Mouse (Mus musculus) c-Kit-positive CD71-positive TER-119-negative erythroid progenitor cells, embryonic 14.5 days (primary cell): ENCODE measurements around the gene Syt2.

Source experiments
- DNase-seq: peaks from one replicate; pipeline ENCODE4 v3.0.0-alpha.2; 2013; ENCODE audit warnings: low read depth

Syt2 gene

DNA sequence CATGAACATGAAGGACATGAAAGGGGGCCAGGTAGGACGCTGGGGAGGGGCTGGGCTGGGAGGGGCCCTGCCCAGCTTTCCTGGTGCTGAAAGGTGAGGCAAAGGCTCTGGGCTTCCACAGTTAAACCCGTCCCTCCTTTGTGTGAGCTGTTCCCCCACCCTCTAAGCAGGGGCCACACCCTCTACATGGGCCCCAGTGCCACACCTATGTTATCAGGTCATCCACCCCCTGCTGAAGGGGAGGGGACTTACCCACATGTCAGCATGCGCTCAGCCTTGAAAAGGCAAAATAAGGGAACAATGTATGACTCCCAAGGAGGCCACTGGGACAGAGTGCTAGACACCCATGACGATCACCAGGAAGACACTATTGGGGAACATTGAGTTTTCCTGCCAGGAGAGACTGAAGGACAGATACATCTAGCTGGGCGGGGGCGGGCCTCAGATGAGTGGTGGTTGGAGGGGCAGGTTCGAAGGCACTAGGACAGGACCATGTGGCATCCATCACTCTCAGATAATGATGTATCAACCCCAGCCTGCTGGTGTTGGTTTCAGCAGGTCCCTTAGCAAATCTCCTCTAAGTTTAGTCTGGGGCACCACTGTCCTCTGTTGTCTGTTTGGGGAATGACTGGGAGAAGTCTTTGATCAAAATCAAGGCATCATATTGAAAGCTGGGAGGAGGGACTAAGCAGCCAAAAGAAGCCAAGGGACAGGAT lies 95.6 kb downstream of the Syt2 start:
- peak; percentile 68 for DNase-seq

DNA sequence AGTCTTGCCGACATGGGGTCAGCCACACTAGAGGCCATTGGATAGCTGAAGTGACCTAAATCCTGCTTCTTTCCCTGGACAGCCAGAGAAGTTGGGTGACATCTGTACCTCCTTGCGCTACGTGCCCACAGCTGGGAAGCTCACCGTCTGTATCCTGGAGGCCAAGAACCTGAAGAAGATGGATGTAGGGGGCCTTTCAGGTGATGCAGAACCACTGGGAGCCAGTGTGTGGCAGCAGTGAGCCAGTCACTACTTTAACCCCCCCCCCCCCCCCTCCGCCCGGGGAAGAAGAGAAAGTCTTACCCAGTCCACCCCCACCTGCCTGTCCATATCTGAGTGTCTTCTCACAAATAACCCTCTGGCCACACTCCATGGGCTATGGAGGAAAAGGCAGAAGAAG lies 99.2 kb downstream of the Syt2 start:
- no peak for DNase-seq

DNA sequence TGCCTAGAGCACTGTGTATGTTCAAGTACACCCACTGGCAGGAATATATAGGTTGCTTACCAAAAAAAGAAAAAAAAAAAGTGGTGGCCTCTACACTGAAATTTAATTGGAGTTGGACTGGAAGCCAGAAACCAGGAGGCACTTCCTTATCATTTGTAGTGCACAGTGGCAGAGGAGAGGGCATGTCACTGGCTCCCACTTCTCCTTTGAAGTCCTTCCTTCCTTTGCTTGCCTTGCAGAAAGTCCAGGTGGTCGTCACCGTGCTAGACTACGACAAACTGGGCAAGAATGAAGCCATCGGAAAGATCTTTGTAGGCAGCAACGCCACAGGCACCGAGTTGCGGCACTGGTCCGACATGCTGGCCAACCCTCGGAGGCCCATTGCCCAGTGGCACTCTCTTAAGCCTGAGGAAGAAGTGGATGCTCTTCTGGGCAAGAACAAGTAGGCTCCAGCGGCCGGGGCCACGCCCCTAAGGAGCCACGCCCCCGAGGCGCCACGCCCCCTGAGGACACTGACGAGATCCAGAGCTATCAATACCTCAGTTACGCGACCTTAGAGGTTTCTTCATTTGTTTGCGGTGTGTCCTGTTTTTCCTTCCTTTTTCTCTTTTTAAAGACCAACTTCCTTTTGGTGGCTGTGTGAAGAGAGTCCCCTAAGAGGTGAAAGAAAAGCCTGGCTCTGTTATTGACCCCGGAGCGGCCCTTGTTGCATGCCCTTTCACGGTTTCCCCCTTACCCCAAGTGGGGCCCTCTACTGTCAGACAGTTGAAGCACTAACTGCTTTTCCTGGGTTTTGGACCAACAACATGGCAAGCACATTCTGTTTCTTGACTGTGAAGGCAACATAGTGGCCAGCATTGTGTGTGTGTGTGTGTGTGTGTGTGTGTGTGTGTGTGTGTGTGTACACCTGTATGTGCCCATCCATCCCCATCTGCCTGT lies 101.0 kb downstream of the Syt2 start:
- DNase-seq, result peak; percentile 76

- no peak for DNase-seq
Observed at GRCm38 (mm10) chr1:134749889-134750288, 103.4 kb downstream of the Syt2 start.

DNA sequence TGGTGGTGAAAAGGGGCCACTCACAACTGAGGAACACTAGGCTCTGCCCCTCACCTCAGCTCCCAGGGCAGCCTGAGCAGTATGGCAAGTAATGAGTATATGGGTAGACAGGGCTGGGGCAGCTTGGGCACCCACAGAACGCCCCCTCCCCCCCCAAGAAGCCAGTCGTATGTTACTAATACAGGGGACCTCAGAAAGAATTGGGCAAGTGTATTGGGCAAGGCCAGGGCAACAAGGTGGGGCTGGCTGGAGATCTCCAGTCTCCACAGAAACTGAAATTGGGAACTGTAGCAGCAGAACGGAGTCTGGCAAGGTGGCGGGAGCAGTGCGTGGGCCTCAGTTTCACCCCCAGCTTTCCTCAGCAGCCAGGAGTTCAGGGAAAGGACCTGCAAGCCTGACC lies 106.0 kb downstream of the Syt2 start:
- no peak for DNase-seq

GRCm38 (mm10) chr1:134753751-134754630 lies 107.5 kb downstream of the Syt2 start:
- no peak for DNase-seq

- DNase-seq, result no peak
Observed at GRCm38 (mm10) chr1:134754818-134755217, 108.3 kb downstream of the Syt2 start.

- no peak for DNase-seq
Observed at GRCm38 (mm10) chr1:134755548-134756189, 109.2 kb downstream of the Syt2 start.

DNA sequence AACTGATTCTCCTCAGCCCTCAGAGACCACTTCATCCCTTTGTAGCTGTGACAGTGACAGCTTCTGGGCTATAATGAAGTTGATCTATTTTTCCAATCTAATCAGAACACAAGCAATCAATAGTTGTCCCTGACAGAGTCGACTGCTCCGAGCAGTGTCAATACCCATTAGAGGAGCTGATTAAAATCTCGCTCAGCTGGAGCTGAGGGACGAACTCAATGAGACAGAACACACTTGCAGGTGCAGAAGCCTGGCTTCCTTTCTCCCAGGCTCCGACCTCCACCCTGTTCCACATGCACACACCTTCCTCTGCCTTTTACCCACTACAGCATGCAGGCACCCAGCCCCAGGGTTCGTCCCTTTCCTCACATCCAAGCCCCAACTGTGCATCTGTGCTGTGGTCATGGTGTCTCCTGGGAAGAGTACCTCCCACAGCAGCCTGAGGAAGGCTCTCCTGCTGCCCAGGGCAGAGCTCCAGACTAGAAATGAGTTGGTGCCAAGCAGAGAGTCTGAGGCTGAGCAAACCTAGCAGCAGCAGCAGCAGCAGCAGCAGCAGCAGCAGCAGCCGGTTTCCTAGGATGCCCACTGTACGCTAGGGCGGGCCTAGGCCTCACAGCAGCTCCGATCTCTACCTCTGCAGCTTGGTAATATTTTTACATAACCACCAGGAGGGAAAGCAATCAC lies 109.9 kb downstream of the Syt2 start:
- no peak for DNase-seq

DNA sequence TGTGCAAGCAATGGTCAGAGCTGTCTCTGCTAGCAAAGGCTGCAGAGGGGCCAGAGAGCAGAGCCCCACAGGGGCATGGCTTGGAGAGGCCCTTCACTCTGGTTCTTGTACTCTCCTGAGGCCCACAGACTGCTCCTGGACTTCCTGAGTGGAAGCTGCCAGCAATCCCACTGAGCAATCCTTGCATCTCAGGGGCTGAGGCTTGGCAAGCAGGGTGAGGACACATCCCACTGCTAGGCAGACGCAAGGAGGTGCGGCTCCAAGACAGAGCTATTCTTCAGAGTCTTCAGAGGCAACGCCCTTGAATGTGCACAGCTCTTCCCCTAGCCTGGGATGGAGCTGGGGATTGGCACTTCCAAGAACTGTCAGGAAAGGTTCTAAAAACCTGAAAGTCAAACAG lies 110.8 kb downstream of the Syt2 start:
- DNase-seq, result no peak

GRCm38 (mm10) chr1:134759133-134759532 lies 112.7 kb downstream of the Syt2 start:
- DNase-seq, result no peak

GRCm38 (mm10) chr1:134760642-134761041 lies 114.2 kb downstream of the Syt2 start:
- no peak for DNase-seq

DNA sequence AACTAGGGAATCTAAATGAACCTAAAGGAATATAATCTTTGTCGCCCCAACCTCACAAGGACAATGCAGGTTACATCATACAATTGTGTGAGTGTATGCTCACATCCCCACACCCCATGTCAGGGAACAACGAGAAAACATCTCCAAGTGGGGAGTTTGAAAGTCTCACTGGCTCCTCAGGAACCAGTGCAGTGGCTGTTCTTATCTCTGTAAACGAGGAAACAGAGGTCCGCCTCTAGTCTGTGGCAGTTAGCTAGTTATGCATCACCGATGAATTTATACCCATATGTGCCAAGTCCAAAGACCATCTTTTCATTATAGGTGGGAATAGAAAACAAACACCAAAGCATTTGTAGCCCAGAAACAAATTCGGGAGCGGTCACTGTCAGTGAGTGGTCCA lies 115.1 kb downstream of the Syt2 start:
- no peak for DNase-seq

GRCm38 (mm10) chr1:134763250-134763649 lies 116.8 kb downstream of the Syt2 start:
- DNase-seq, result no peak

DNA sequence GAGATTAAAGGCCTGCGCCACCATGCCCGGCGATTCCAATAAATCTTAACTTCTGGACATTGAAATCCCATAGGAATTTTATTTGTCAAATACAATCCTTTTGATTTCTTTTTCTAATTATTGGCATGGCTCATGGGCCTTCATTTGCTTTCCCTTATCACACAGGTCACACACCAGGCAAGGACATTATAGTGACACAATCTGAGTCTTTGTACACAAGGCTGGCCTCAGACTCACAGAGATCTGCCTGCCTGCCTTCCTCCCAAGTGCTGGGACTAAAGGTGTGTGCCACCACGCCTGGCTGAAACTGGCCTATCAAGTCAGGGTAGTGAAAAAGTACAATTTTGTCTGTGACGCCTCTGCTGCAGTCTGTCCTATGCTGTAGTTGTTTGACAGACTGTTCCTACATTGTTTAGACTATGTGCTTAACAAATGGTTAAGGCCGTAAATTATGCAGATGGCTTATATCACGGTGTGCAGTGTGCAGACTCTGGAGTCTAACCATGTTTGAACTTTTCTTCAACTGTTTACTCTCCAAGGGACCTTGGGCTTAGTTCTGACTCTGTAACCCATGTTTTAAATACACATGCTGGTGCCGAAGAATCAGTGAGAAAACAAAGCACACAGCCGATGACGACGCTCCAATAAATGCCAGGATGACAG lies 117.4 kb downstream of the Syt2 start:
- no peak for DNase-seq

DNA sequence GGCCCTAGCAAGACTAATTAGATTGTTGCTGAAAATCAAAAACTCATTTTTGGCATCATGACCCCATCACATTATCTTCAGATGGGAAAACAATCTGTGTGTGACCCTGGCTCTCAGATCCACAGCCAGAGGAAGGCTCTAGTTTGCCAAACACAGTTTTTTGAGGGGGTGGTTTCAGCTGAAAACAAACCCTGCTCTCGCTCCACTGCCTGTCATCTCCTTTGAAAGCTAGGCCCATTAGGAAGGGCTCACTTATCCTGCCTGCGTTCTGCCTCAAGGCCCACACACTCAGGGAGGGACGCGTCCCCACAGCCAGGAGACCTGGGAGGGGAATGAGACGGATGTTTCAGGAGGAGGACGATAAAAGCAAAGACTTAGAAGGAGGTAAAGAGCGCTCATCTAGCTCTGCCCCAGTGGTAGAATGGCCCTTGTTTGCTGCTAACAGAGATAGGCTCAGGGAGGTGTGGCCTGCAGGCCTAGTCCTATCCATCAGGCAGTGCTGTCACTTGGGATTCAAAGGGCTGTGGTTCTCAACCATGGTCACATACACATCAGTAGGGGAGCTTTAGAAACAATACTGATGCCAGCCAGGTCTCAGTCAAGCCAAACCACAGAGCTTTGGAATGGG lies 118.5 kb downstream of the Syt2 start:
- DNase-seq, result no peak

GRCm38 (mm10) chr1:134766448-134766847 lies 120.0 kb downstream of the Syt2 start:
- no peak for DNase-seq

GRCm38 (mm10) chr1:134770312-134770711 lies 123.8 kb downstream of the Syt2 start:
- DNase-seq, result no peak

GRCm38 (mm10) chr1:134771353-134771752 lies 124.9 kb downstream of the Syt2 start:
- no peak for DNase-seq

DNA sequence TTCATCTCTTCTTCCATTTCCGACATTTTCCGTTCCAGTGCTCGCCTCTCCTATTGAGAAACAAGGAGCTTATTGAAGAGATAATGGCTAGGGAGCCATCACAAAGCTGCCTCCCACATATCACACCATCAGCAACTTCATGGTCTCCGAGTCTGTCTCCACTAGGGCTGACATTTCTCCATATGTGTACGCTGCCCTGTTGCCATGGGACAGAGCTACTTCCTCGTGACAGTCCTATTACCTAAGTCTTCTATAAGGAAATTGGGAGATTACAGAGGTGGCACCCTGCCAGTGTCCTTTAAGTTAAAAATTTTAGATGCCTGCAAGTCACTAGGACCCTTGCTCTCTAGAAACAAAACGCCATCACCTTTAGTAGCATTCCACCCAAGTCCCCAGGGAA lies 125.5 kb downstream of the Syt2 start:
- DNase-seq, result no peak
